Mouse (Mus musculus) brain, embryonic 14.5 days (tissue): ENCODE measurements around the gene Rif1.

Source experiments
- CTCF ChIP-seq: fragments of 200-500 bp; IDR thresholded peaks from 2 replicates; pipeline ENCODE4 v1.5.1; 2012; ENCODE audit warnings: inconsistent platforms, mild to moderate bottlenecking, moderate library complexity, borderline replicate concordance; ENCODE audit not compliant: insufficient read depth, insufficient read length; ENCODE audit errors: extremely low read depth
- POLR2A ChIP-seq: fragments of 200-500 bp; IDR thresholded peaks from 2 replicates; pipeline ENCODE4 v1.6.1; 2012; ENCODE audit warnings: mild to moderate bottlenecking, inconsistent platforms, borderline replicate concordance; ENCODE audit not compliant: poor library complexity, insufficient read depth, insufficient read length, severe bottlenecking; ENCODE audit errors: extremely low read depth

GRCm38 (mm10) chr2:52035144-52035543 lies 37.5 kb upstream of the Rif1 start:
- no peak for TF ChIP-seq CTCF
- no peak for TF ChIP-seq POLR2A
